Mouse (Mus musculus): ENCODE data around the gene Hdlbp.

DNA sequence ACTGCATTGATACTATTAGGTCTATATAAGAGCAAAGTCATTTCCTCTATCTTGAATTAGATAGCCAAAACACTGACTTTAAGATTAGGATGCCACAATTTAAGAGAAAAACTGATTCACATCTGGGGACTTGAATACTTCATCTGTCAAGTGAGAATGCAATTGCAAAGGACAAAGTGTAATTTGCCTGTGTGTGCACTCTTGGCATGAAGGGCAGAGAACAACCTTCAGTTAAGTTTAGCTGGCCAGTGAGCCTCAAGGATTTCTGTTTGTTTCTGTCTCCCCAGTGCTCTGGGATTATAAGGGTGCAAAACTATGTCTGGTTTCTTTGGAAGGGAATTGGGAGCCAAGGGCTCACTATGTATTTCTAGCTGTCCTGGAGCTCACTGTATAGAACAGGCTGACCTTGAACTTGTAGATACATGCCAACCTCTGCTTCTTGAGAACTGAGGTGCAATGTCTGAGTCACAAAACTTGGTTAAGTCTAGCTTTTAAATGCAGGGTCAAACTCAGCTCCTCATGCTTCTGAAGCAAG is 24.8 kb downstream of the Hdlbp start:
- TF ChIP-seq POLR2A (IDR thresholded peaks at IDR 0.05; ENCODE audit: control insufficient read depth in 1 of 2, insufficient read depth in 1 of 2, low read depth in 1 of 2, low read length in 2 of 2, poor library complexity in 1 of 2) (no peak), CTCF (IDR thresholded peaks at IDR 0.05 in 2 of 3, conservative IDR thresholded peaks at IDR 0.05 in 1 of 3; ENCODE audit: control insufficient read depth in 1 of 3, insufficient read depth in 1 of 3, low read depth in 2 of 3, low read length in 3 of 3, poor library complexity in 1 of 3, severe bottlenecking in 1 of 3) (no peak), GATA1 (IDR thresholded peaks at IDR 0.05; ENCODE audit: low read depth, low read length) (no peak)
